Mouse (Mus musculus): ENCODE results near the gene Sox5. TPM values are rescaled to one million over a fixed set of nuclear protein-coding genes. Genes with fewer than 3 reads are reported as not detected.

The Sox5 gene
- polyA plus RNA-seq, 1 experiment from 2014 or later: 3.3 TPM

GRCm38 (mm10) chr6:144681045-144681789 is 100.6 kb downstream of the Sox5 start:
- Histone ChIP-seq H3K36me3 (ENCODE audit: control insufficient read depth, insufficient read depth) (no peaks in the 10 kb centered on the region), H3K27me3 (replicated peaks; ENCODE audit: control insufficient read depth, insufficient read depth, low read length) (no peaks in the 10 kb centered on the region), H3K9me3 (ENCODE audit: control insufficient read depth) (no peaks in the 10 kb centered on the region), H3K4me1 (replicated peaks; ENCODE audit: control insufficient read depth, insufficient read depth, low read length) (peaks cover 5% of the 10 kb centered on the region; the same call in 1 of the 2 replicates), H3K4me2 (replicated peaks; ENCODE audit: low read depth) (no peak overlapping the region), H3K4me3 (ENCODE audit: low read depth, low read length) (no peak overlapping the region), H3K9ac (ENCODE audit: low read depth, low read length) (no peak overlapping the region), H3K27ac (ENCODE audit: low read depth, low read length) (no peak overlapping the region)
- 70% methylated on average over 12 of the region's 12 CpGs for WGBS
- ATAC-seq: no peak
- TF ChIP-seq CTCF (IDR thresholded peaks at IDR 0.05; ENCODE audit: low read depth): no peak

GRCm38 (mm10) chr6:144677491-144678133 is 104.2 kb downstream of the Sox5 start:
- Histone ChIP-seq H3K4me3 (ENCODE audit: low read depth, low read length) (no peak overlapping the region), H3K4me2 (replicated peaks; ENCODE audit: low read depth) (no peak overlapping the region), H3K27ac (ENCODE audit: low read depth, low read length) (no peak overlapping the region), H3K9me3 (ENCODE audit: control insufficient read depth) (no peaks in the 10 kb centered on the region), H3K4me1 (replicated peaks; ENCODE audit: control insufficient read depth, insufficient read depth, low read length) (peaks cover 5% of the 10 kb centered on the region; the same call in 1 of the 2 replicates), H3K27me3 (replicated peaks; ENCODE audit: control insufficient read depth, insufficient read depth, low read length) (no peaks in the 10 kb centered on the region), H3K9ac (ENCODE audit: low read depth, low read length) (no peak overlapping the region), H3K36me3 (ENCODE audit: control insufficient read depth, insufficient read depth) (no peaks in the 10 kb centered on the region)
- TF ChIP-seq CTCF (IDR thresholded peaks at IDR 0.05; ENCODE audit: low read depth): no peak
- peak; percentile 70 for ATAC-seq
- WGBS: 71% methylated on average over 9 of the region's 9 CpGs

GRCm38 (mm10) chr6:144675111-144675510 is 106.7 kb downstream of the Sox5 start:
- 95% methylated on average over 6 of the region's 6 CpGs for WGBS
- Histone ChIP-seq H3K27ac (ENCODE audit: low read depth, low read length) (no peak overlapping the region), H3K9ac (ENCODE audit: low read depth, low read length) (no peak overlapping the region)

GRCm38 (mm10) chr6:144673906-144674305 is 107.9 kb downstream of the Sox5 start:
- H3K27ac ChIP-seq (ENCODE audit: low read depth, low read length): no peak overlapping the region
- WGBS: 62% methylated on average over 8 of the region's 8 CpGs

More at GRCm38 (mm10) chr6:144675111-144675510, 106.7 kb downstream of the Sox5 start:
- Histone ChIP-seq H3K4me3 (ENCODE audit: low read depth, low read length) (no peak overlapping the region), H3K36me3 (ENCODE audit: control insufficient read depth, insufficient read depth) (no peaks in the 10 kb centered on the region), H3K27me3 (replicated peaks; ENCODE audit: control insufficient read depth, insufficient read depth, low read length) (no peaks in the 10 kb centered on the region), H3K4me1 (replicated peaks; ENCODE audit: control insufficient read depth, insufficient read depth, low read length) (no peaks in the 10 kb centered on the region), H3K4me2 (replicated peaks; ENCODE audit: low read depth) (no peak overlapping the region), H3K9me3 (ENCODE audit: control insufficient read depth) (no peaks in the 10 kb centered on the region)
- no peak for TF ChIP-seq CTCF (IDR thresholded peaks at IDR 0.05; ENCODE audit: low read depth)
- ATAC-seq: no peak

GRCm38 (mm10) chr6:144670433-144671167 is 111.2 kb downstream of the Sox5 start:
- Histone ChIP-seq H3K4me1 (replicated peaks; ENCODE audit: control insufficient read depth, insufficient read depth, low read length) (no peaks in the 10 kb centered on the region), H3K4me2 (replicated peaks; ENCODE audit: low read depth) (no peak overlapping the region), H3K9ac (ENCODE audit: low read depth, low read length) (no peak overlapping the region), H3K27ac (ENCODE audit: low read depth, low read length) (no peak overlapping the region), H3K9me3 (ENCODE audit: control insufficient read depth) (no peaks in the 10 kb centered on the region), H3K27me3 (replicated peaks; ENCODE audit: control insufficient read depth, insufficient read depth, low read length) (no peaks in the 10 kb centered on the region), H3K36me3 (ENCODE audit: control insufficient read depth, insufficient read depth) (no peaks in the 10 kb centered on the region), H3K4me3 (ENCODE audit: low read depth, low read length) (no peak overlapping the region)
- 63% methylated on average over 3 of the region's 3 CpGs for WGBS
- no peak for ATAC-seq
- no peak for TF ChIP-seq CTCF (IDR thresholded peaks at IDR 0.05; ENCODE audit: low read depth)

More at GRCm38 (mm10) chr6:144673906-144674305, 107.9 kb downstream of the Sox5 start:
- Histone ChIP-seq H3K36me3 (ENCODE audit: control insufficient read depth, insufficient read depth) (no peaks in the 10 kb centered on the region), H3K9ac (ENCODE audit: low read depth, low read length) (no peak overlapping the region), H3K4me2 (replicated peaks; ENCODE audit: low read depth) (no peak overlapping the region), H3K4me1 (replicated peaks; ENCODE audit: control insufficient read depth, insufficient read depth, low read length) (no peaks in the 10 kb centered on the region), H3K4me3 (ENCODE audit: low read depth, low read length) (no peak overlapping the region), H3K9me3 (ENCODE audit: control insufficient read depth) (no peaks in the 10 kb centered on the region), H3K27me3 (replicated peaks; ENCODE audit: control insufficient read depth, insufficient read depth, low read length) (no peaks in the 10 kb centered on the region)
- no peak for ATAC-seq
- no peak for TF ChIP-seq CTCF (IDR thresholded peaks at IDR 0.05; ENCODE audit: low read depth)

- Histone ChIP-seq H3K9ac (ENCODE audit: low read depth, low read length) (no peak overlapping the region), H3K4me2 (replicated peaks; ENCODE audit: low read depth) (no peak overlapping the region)
- peak; percentile 23; the same call in 1 of the 2 replicates for TF ChIP-seq CTCF (IDR thresholded peaks at IDR 0.05; ENCODE audit: low read depth)
Measured at GRCm38 (mm10) chr6:144666617-144667016, 115.2 kb downstream of the Sox5 start.

More at GRCm38 (mm10) chr6:144666617-144667016, 115.2 kb downstream of the Sox5 start:
- Histone ChIP-seq H3K27ac (ENCODE audit: low read depth, low read length) (no peak overlapping the region), H3K36me3 (ENCODE audit: control insufficient read depth, insufficient read depth) (no peaks in the 10 kb centered on the region), H3K27me3 (replicated peaks; ENCODE audit: control insufficient read depth, insufficient read depth, low read length) (no peaks in the 10 kb centered on the region), H3K4me1 (replicated peaks; ENCODE audit: control insufficient read depth, insufficient read depth, low read length) (no peaks in the 10 kb centered on the region), H3K9me3 (ENCODE audit: control insufficient read depth) (no peaks in the 10 kb centered on the region), H3K4me3 (ENCODE audit: low read depth, low read length) (no peak overlapping the region)
- 91% methylated on average over 6 of the region's 6 CpGs for WGBS
- no peak for ATAC-seq

Data from intestine, postnatal 0 days (tissue).